Mouse (Mus musculus): ENCODE measurements around the gene Cntn2.
"Not testable (repeated sequence)": the region's sequence is repeated elsewhere in the genome, so short reads cannot be mapped to it uniquely, and the experiment has no call there.

The Cntn2 gene

DNA sequence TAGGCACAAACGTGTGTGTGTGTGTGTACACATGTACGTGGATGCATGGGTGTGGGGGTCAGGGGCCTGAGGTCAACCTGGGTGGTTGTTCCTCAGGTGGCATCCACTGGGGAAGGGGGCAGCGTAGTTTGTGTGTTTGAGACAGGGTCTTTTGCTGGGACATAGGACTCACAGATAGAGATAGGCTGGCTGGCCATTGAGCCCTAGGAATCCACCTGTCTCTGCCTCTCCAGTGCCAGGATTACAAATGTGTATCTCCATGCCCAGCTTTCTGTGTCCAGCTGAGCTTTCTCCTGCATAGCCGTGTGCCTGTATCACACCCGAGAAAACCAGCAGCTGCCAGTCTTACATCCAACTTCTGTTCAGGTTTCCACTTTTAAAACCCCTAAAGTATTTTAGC, 33.3 kb downstream of the Cntn2 start:
- peak; percentile 35 for DNase-seq

DNA sequence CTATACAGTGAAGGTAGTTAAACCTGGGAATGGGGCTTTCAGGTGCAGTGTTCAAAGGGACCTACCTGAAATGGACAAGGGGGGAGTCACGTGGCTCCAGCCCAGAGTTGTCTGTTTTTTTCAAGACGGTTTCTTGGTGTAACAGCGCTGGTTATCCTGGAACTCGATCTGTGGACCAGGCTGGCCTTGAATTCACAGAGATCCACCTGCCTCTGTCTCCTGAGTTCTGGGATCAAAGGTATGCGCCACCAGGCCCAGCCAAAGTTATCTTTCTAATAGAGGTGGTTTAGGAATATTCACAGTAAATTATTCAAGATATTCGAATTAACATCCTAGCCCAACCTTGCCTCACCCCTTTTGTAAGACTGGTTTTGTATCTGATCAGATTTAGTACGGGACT, 36.4 kb downstream of the Cntn2 start:
- DNase-seq = no peak

DNA sequence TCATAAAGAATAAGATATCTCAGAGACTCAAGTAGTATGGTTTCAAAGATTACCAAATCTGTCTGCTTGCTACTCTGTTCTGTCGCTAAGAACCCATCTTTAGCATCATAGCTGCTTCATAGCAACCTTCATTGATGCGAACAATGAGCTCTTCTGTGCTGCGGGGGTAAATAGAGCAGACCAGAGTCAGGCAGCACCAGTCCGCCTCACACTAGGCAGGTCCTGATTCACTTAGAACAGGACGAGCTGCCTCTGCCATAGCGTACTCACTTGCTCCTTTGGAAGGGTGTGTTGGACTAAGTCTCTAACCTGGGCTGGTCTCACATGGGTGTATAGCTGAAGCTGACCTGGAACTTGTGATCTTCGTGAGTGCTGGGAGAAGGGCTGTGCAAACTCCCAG, 37.0 kb downstream of the Cntn2 start, which contains the start of gene Tmem81:
TSS of gene Tmem81 (plus strand) at position 173 of the 400 bp plus-strand sequence.
- DNase-seq = no peak

DNA sequence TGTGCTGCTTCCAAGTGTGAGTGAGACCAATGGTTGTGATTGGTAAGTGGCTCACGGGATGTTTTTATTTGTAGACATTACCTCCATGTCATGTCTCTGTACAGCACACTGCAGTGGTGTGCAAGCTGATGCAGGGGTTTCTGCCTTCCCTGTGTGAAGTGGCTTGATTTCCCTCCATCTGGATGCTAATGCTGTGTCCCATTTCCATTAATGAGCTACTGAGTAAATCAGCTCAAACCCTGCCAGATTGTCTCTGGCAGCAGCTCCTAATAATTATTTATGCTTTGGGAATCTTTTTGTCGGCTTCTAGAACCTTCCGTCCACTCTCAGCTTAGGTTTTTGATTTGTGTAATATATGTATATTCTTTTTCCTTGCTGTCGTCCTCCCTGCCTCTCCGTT, 37.9 kb downstream of the Cntn2 start:
- DNase-seq = no peak

DNA sequence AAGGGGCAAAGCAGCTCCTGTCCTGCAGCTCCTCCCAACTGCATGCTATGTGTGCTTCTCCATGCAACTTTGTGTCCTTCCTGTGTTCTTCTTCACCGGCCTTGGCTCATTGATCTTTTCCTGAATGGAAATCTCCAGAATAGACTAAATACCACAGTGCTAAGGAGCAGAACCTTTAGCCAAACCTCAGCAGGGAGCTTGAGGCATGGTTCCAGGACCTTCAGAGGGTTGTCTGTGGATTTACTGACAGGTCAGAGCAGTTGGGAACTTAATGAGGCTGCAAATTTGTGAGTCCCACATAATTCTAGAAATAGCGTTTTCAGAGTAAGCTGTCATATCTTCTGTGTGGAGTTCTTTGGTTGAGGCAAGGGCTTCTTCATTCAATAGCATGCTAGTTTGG, 42.5 kb downstream of the Cntn2 start:
- DNase-seq = no peak

DNA sequence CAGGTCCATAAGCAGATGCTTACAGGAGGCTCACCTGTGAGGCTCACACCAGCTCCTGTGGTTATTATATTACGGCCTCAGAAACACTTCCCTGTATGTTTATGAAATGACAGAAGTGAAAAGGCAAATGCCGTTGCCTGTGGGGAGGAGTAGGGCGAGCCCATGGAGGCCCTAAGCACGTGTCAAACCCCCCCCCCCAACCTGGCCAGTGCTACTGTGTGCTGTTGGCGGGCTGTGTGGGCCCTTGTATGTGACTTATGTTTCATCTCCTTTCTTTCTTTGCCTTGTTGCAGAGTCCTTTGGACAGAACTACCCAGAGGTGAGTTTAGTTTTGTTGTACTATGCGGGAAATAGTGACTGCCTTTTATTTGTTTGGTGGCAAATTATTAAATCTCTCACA, 59.3 kb downstream of the Cntn2 start:
- no peak for DNase-seq

DNA sequence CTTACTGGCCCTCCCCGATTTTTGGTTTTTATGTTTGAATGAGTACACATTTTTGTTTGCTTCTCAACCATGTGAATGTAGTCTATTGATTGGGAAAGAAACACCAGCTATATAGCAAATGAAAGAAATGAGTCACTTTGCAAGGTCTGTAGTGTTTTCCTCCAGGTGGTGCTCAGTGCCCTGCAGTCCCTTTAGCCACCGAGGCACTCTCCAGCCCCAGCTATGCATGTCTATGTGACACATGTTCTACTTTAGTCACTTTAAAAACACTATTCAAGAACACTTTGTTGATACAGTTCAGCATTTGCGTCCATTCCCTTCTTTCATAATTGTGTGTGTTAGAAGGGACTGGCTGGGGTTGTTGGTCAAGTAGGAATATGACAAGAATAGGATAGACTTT, 59.8 kb downstream of the Cntn2 start:
- DNase-seq = no peak

DNA sequence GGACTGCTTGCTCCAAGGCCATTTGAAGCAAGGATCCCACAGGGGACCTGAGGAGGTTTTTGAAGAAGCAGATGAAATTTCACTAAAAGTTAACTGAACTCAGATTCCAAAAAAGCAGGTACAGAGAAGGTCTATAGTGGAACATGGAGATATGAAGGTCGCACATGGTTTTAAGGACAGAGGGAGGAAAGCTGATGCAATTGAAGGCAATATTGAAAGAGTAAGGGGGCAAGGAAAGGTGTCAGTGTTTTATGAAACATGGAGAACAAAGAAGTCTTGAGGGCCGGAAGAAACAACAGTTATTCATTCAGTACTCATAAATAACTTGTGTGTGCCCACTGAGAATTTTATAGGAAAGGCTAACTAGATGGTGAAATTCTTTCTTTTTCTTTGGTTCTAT, 61.4 kb downstream of the Cntn2 start:
- DNase-seq = no peak

DNA sequence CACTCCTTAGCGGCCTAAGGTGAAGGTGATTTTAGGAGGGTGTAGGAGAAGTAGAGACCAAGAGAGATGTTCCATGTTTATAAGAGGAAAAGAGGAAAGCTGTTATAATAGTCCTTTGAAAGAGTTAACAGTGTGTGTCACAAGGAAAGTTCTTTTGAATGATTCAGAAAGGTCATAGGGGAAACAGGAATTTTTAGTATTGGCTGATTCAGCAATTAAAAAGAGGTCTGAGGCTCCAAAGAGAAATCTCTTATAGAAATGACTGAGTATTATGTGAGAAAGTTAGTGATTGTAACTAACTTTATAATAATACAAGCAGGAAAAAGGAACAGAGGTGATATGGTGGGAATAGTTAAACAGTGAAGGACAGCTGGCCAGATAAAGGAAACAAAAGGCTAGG, 63.6 kb downstream of the Cntn2 start:
- DNase-seq = no peak

DNA sequence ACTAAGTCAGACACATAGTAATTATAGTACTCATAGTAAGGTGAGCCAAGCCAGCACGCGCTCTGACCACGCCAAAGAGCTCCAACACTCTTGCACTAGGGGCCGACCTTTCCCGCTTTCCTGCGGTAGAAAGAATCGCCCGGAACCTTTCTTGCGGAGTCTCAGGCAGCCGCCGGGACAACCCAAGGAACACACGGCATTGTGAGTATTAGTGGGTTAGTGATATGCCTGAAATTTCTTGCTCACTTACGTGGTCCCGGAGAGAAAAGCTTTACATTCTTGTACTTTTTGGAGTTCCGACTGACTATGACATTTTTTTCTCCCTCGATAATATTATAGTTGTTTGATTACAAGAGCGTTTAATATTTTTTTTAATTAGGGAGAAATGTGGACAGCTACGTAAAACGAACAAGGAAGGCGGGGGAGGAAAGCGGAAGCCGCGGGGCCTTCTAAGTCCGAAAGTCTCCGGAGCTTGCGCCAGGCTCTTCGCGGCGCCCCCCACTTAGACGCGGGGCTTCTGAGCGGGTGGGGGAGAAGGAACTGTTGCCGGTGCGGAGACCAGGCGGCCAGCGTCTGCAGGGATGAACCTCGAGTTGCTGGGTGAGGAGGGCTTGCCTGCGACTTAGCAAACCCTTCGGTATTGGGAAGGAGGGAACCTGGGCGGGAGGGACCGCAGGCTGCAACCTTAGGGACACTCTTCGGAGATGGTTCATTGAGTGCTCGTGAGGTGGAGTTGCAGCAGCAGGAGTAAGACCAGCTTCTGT, 65.9 kb downstream of the Cntn2 start, which contains the start of gene Rbbp5:
TSS of gene Rbbp5 (plus strand) at position 438 of the 764 bp plus-strand sequence.
- peak; percentile 80 for DNase-seq

DNA sequence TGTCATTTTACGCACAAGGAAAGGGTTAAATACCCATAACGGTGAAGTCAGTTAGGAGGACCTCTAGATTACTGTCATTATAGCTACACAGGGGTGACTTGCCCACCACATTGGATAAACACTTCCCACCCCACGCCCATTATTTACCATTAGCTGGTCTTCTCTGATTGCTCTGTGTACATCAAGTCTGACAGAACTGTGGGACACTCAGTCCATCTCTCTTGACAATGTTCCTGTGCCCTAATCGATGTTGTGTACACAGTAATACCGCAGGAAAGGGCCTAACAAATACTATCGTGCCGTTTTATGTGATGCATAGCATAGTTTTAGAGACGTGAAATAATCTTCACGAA, 66.5 kb downstream of the Cntn2 start:
- no peak for DNase-seq

DNA sequence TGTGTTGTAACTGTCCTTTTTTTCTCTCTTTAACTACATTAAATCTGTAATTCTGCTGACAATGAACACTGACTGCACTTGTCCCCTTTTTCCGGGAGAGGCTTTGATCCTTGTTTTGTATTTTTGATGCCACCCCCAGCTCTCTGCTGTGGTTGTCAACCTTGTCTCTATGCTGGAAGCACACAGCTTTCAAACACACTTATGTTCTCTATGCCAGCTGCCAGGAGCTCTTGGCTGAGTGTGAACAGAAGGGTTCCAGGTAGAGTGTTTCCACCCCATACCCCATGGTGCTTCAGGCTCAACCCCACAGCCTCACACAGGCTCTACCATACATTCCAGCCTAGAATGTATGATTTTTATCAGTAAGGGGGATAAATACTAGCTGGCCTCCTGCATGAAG, 68.6 kb downstream of the Cntn2 start:
- DNase-seq = no peak

DNA sequence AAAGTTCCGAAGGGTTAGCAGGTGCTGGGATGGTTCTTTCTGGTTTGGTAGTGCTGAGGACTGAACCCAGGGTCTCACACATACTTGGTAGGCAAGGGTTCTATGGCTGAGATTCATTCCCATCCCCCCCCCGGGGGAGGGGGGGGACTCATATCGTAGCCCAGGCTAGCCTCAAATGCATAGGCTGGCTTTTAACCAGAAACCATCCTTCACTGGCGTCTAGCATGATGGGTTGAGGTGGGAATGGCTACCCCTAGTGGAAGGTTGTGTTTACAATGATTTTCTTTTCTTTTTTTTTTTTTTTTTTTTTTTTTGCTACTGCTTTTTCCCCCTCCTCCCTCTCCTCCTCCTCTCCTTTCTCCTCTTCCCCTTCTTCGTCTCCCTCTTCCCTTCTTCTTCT, 70.5 kb downstream of the Cntn2 start:
- DNase-seq = no peak

DNA sequence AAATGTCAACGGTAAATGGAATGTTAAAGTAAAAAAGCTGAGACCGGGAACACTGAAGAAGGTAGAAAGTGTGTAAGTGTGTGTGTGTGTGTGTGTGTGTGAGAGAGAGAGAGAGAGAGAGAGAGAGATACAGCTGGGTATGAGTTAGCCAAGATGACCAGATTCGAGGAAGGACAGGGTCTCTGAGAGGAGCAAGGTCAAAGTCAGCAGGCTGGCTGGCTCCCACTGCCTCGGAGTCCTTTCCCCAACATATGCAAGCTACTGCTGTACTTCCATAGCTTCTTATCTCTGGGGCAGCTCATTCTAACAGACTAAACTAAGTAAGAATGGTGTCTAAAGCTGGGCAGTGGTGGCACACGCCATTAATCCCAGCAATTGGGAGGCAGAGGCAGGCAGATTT, 71.6 kb downstream of the Cntn2 start:
- no peak for DNase-seq

DNA sequence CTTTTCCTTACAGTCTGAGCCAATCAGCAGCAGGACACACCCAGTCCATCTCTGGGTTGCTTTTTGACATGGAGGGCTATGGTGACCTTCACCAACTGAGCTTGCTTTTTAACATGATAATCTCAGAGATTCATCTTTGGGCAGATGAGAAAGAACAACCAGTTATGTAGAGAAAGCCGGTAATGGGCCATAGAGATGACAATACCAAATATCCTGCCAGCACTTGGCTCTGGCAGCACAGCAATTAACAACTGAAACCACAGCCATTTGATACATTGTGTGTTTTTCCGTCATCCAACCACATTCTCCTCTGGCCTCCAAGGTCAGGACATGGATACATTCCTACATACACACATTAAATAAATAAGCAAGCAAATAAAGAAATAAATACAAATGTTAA, 72.0 kb downstream of the Cntn2 start:
- no peak for DNase-seq

DNA sequence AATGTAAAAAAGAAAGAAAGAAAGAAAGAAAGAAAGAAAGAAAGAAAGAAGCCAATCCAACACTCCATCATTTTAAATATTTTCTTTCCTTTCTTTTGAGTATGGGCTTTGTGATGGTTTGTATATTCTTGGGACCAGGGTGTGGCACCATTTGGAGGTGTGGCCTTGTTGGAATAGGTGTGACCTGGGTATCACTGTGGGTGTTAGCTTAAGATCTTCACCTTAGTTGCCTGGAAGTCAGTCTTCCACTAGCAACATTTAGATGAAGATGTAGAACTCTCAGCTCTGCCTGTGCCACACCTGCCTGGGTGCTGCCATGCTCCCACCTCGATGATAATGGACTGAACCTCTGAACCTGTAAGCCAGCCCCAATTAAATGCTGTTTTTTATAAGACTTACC, 73.0 kb downstream of the Cntn2 start:
- DNase-seq = not testable (repeated sequence)

DNA sequence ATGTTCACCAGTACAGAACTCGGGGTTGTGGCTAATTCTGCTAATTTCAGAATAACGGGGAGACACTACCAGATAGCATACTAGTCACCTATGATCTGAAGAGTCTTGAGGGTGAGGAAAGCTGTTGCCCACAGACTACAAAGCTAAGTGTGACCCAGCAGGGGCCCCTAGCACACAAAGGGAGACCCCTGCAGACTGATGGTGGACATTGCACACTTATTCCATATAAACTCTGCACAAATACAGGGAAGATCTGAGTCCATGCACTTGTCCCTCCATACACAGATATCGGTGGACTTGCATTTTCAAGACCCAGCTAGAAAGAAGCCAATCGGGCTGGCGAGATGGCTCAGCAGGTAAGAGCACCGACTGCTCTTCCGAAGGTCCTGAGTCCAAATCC, 73.5 kb downstream of the Cntn2 start:
- DNase-seq = no peak

DNA sequence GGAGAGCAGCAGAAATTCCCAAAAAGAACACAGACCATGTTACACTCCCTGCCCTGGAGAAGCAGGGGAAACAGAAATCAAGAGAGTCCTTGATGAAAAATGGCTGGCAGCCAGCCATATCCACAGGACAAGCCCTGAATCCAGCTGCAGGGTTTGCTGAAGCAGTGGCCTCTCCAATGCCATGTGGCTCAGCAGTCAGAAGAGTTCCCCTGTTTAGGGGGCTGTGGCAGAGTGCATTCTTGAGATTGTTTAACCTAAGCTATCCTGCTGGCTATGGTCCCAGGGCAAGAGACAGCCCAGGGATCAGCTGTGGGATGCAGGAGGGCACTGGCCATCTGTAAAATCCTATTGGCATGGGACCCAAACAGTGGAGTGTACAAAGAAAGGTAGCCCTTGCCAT, 74.1 kb downstream of the Cntn2 start:
- DNase-seq = no peak

DNA sequence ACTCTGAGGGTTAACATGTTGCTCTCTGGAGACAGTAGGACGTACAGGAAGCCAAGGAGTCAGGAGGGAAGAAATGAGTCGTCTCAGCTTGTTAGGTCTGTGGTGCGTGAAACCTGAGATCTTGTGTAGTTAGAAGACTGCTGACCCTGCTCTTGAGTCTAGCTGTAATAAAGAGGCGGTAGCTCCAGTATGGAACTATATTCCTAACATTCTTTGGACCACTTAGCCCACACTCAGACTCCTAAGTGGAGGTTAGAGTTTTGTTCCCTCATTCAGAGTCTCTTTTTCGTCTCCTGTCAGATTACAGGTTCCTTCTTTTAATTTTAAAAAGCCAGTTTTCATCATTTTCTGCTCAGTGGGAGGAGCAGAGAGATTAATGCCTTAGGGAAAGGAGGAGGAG, 78.4 kb downstream of the Cntn2 start:
- DNase-seq = no peak

Data from cerebellum, adult 11-12 months (tissue).